Mouse (Mus musculus): ENCODE data around the gene Txndc11. TPM values are rescaled to one million over a fixed set of nuclear protein-coding genes. Genes with fewer than 3 reads are reported as not detected.
A peak's percentile ranks its signal among the peaks of the same experiment; 100 is the strongest.

Gene Txndc11
- polyA plus RNA-seq, 1 experiment from 2014 or later: 34.6 TPM

DNA sequence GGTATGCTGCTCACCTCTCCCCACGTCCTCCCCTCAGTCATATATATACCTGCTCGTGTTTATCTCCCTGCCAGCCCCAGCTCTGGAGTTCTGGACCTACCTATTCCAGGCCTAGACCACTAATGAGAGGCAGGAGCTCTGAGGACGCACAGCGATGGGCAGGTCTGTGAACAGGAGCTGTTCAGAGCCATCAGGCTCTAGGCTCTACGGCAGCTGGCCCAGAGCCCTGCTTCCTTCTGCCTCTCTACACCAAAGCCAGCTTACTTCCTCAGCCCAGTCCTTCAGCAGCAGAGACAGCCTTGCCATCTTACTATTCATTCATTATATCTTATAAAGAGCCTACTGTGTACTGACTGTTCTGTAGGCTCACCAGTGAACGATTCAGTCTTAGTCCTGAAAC lies 69.7 kb downstream of the Txndc11 start:
- no peak for ATAC-seq (ENCODE audit: low FRiP score, low TSS enrichment)
- Histone ChIP-seq H3K36me3 (ENCODE audit: control insufficient read depth, insufficient read depth, low read length) (no peaks in the 10 kb centered on the region), H3K4me2 (ENCODE audit: low read length) (peak overlapping the region; percentile 96; the same call in 1 of the 2 replicates)

DNA sequence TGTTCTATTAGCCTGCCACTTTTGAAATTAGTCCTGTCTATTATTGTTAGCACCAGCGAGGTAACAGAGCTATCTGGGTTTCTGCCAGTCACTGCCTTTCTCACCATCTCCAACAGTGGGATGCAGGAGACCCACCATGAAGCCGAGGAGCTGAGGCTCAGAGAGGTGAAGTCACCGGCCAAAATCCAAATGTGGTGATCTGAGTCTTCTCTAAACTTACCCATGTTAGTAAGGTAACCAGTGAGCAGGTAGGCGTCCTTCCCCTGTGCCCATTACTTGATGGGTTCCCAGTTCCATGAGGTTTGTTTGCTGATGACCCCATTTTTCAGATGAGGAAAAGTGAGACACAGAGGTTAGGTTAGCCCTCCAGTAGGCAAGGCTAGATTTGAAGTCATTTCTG lies 70.1 kb downstream of the Txndc11 start:
- Histone ChIP-seq H3K27me3 (ENCODE audit: control insufficient read depth, insufficient read depth, low read length) (no peaks in the 10 kb centered on the region), H3K4me2 (ENCODE audit: low read length) (no peak overlapping the region), H3K27ac (replicated peaks; ENCODE audit: low read depth, low read length) (no peak overlapping the region), H3K4me3 (replicated peaks; ENCODE audit: low read depth, low read length) (no peak overlapping the region), H3K9ac (replicated peaks; ENCODE audit: low read length) (no peak overlapping the region), H3K36me3 (ENCODE audit: control insufficient read depth, insufficient read depth, low read length) (no peaks in the 10 kb centered on the region), H3K4me1 (ENCODE audit: control insufficient read depth, insufficient read depth, low read length) (peaks cover 43% of the 10 kb centered on the region), H3K9me3 (ENCODE audit: control insufficient read depth, low read length) (no peaks in the 10 kb centered on the region)
- ATAC-seq (ENCODE audit: low FRiP score, low TSS enrichment) (no peak), DNase-seq (no peak)
- 92% methylated on average over 4 of the region's 4 CpGs for WGBS

More for the DNA sequence above, 69.7 kb downstream of the Txndc11 start:
- H3K4me1 ChIP-seq (ENCODE audit: control insufficient read depth, insufficient read depth, low read length): peaks cover 47% of the 10 kb centered on the region
- H3K9me3 ChIP-seq (ENCODE audit: control insufficient read depth, low read length): no peaks in the 10 kb centered on the region
- H3K9ac ChIP-seq (replicated peaks; ENCODE audit: low read length): no peak overlapping the region
- no peak overlapping the region for H3K4me3 ChIP-seq (replicated peaks; ENCODE audit: low read depth, low read length)
- 88% methylated on average over 6 of the region's 6 CpGs for WGBS
- no peaks in the 10 kb centered on the region for H3K27me3 ChIP-seq (ENCODE audit: control insufficient read depth, insufficient read depth, low read length)
- no peak overlapping the region for H3K27ac ChIP-seq (replicated peaks; ENCODE audit: low read depth, low read length)
- no peak for DNase-seq

DNA sequence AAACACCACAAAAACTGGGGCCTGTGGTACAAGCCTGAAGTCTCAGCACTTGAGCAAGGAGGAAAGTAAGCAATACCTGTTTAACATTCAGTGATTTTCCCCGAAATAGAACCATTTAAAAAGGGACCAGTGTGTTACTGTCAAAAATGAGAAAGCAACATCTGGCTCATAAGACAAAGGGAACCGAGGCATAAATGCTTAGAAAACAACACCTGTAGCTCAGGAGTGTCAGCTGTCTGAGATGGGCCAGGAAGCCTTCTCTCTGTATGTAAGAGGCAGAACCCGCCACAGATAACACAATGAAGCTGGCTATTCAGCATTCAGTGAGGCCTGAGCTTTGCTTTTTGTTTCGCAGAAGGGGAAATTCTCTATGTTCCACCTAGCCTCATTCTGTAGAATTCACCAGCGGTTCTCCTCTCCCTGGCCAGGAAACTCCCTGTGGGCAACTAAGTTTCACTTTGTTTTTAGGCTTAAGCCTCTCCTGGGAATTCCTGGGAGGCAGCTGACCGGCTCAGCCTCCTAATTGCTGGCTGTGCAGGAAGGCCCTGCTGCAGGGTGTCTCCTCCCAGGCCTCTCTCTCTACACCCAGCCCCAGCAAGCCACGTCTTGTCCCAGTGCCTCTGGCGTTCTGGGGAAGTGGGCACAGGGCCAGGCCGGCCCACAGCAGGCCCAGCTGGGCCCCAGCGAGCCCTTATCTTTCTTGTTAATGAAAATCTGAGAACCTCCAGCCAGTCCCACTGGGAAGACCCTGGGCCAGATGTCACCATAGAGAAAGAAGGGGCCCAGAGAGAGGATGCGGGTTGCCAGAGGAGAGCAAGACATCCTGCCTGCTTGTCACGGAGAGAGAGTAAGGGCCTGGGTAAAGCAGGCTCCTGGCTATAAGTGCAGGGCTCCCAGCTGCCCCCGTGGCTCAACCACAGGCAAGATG lies 71.4 kb downstream of the Txndc11 start:
- Histone ChIP-seq H3K4me1 (ENCODE audit: control insufficient read depth, insufficient read depth, low read length) (peaks cover 30% of the 10 kb centered on the region), H3K36me3 (ENCODE audit: control insufficient read depth, insufficient read depth, low read length) (no peaks in the 10 kb centered on the region), H3K9me3 (ENCODE audit: control insufficient read depth, low read length) (no peaks in the 10 kb centered on the region), H3K27ac (replicated peaks; ENCODE audit: low read depth, low read length) (peak overlapping the region; percentile 71), H3K4me2 (ENCODE audit: low read length) (no peak overlapping the region; the same call in 1 of the 2 replicates), H3K9ac (replicated peaks; ENCODE audit: low read length) (no peak overlapping the region), H3K4me3 (replicated peaks; ENCODE audit: low read depth, low read length) (no peak overlapping the region), H3K27me3 (ENCODE audit: control insufficient read depth, insufficient read depth, low read length) (no peaks in the 10 kb centered on the region)
- ATAC-seq (ENCODE audit: low FRiP score, low TSS enrichment) (no peak), DNase-seq (peak; percentile 73)
- 14% methylated on average over 13 of the region's 13 CpGs for WGBS

DNA sequence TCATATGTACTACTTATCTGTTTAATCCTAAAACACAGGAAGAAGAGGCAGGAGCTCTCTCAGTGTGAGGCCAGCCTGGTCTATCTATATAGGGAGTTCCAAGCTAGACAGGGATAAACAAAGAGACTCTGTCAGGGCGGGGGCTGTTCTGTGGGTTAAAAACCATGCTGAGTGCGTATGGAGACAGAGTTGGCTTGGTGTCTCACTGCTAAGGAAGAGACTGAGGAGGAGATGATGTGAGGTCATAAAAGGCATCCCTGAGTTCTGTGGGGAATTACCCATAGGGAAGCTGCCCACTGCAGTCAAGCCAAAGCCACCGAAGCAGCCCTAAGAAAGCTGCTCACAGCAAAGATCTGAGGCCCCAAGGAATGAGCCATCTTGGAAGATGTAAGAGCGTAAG lies 73.8 kb downstream of the Txndc11 start, which contains the start of gene Snn:
Snn (plus strand) TSS at position 301 of the 400 bp plus-strand sequence.
- 85% methylated on average over 4 of the region's 4 CpGs for WGBS
- no peaks in the 10 kb centered on the region for H3K9me3 ChIP-seq (ENCODE audit: control insufficient read depth, low read length)
- H3K27ac ChIP-seq (replicated peaks; ENCODE audit: low read depth, low read length): no peak within 1 kb of the TSS
- ATAC-seq (ENCODE audit: low FRiP score, low TSS enrichment) (no peak), DNase-seq (no peak)
- no peak within 1 kb of the TSS for H3K9ac ChIP-seq (replicated peaks; ENCODE audit: low read length)
- peaks cover 21% of the 10 kb centered on the region for H3K4me1 ChIP-seq (ENCODE audit: control insufficient read depth, insufficient read depth, low read length)
- no peaks in the 10 kb centered on the region for H3K27me3 ChIP-seq (ENCODE audit: control insufficient read depth, insufficient read depth, low read length)
- no peak within 1 kb of the TSS for H3K4me3 ChIP-seq (replicated peaks; ENCODE audit: low read depth, low read length)
- no peak within 1 kb of the TSS for H3K4me2 ChIP-seq (ENCODE audit: low read length)
- H3K36me3 ChIP-seq (ENCODE audit: control insufficient read depth, insufficient read depth, low read length): no peaks in the 10 kb centered on the region

DNA sequence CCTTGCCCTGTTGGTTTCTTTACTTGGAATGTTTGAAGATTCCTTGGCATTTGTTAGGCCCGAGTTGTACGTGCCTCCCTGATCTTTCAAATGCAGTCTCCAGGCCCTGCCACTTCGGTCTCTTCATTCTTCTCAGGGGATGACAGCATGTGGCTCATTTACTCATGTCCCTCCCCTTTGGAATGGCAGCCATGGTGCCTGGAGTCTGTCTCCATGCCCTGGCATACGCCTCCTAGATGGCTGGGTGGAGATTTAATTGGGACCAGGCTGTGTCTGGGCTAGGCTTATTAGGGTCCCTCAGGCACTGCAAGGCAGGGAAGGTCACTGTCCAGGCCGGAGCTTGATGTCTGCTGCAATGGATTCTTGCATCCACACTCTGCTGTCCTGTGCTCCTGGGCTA lies 78.5 kb downstream of the Txndc11 start:
- DNase-seq (no peak), ATAC-seq (ENCODE audit: low FRiP score, low TSS enrichment) (no peak)
- Histone ChIP-seq H3K36me3 (ENCODE audit: control insufficient read depth, insufficient read depth, low read length) (no peaks in the 10 kb centered on the region), H3K4me3 (replicated peaks; ENCODE audit: low read depth, low read length) (no peak overlapping the region), H3K4me1 (ENCODE audit: control insufficient read depth, insufficient read depth, low read length) (no peaks in the 10 kb centered on the region), H3K27me3 (ENCODE audit: control insufficient read depth, insufficient read depth, low read length) (no peaks in the 10 kb centered on the region), H3K4me2 (ENCODE audit: low read length) (no peak overlapping the region), H3K27ac (replicated peaks; ENCODE audit: low read depth, low read length) (no peak overlapping the region), H3K9ac (replicated peaks; ENCODE audit: low read length) (no peak overlapping the region), H3K9me3 (ENCODE audit: control insufficient read depth, low read length) (no peaks in the 10 kb centered on the region)
- WGBS: 75% methylated on average over 5 of the region's 5 CpGs

DNA sequence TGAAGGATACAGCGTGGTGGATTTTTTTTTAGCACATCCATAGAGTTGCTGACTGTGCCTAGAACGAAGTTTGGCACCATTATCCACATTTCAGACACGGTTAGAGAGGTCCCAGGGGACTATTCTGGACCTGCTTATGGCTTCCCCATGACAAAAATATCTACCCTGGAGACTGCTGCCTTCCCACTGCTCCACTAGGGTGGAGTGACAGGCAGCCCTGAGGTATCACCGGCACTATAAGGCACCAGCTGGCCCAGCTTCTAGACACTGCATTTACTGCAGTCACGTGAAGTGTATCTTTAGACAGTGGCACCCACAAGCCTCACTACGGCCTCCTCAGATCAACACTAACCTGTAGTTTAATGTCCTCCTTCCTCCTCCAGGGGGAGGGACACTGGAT lies 79.6 kb downstream of the Txndc11 start:
- ATAC-seq (ENCODE audit: low FRiP score, low TSS enrichment): no peak
- Histone ChIP-seq H3K4me1 (ENCODE audit: control insufficient read depth, insufficient read depth, low read length) (no peaks in the 10 kb centered on the region), H3K4me2 (ENCODE audit: low read length) (no peak overlapping the region), H3K4me3 (replicated peaks; ENCODE audit: low read depth, low read length) (no peak overlapping the region), H3K36me3 (ENCODE audit: control insufficient read depth, insufficient read depth, low read length) (no peaks in the 10 kb centered on the region), H3K9ac (replicated peaks; ENCODE audit: low read length) (no peak overlapping the region), H3K27me3 (ENCODE audit: control insufficient read depth, insufficient read depth, low read length) (no peaks in the 10 kb centered on the region), H3K9me3 (ENCODE audit: control insufficient read depth, low read length) (no peaks in the 10 kb centered on the region), H3K27ac (replicated peaks; ENCODE audit: low read depth, low read length) (no peak overlapping the region)
- no peak for DNase-seq
- WGBS: 88% methylated on average over 6 of the region's 6 CpGs

DNA sequence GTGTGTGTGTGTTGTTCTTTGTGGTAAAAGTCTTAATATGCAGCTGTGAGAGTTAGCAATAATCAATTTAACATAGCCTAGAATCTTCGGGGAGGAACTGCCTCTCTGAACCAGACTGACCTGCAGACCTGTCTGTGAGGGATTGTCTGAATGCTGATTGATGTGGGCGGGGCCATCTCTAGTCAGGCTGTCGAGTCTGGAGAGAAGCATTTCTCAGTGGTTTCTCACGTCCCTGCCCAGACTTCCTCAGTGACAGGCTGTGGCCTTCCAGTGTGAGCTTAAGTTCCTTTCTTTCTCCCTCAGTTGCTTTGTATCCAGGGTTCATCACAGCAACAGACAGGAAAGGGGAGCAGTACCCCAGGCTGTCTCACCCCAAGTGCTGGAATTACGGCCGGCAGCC lies 80.0 kb downstream of the Txndc11 start:
- no peak for DNase-seq
- Histone ChIP-seq H3K9me3 (ENCODE audit: control insufficient read depth, low read length) (no peaks in the 10 kb centered on the region), H3K27ac (replicated peaks; ENCODE audit: low read depth, low read length) (no peak overlapping the region), H3K9ac (replicated peaks; ENCODE audit: low read length) (no peak overlapping the region), H3K27me3 (ENCODE audit: control insufficient read depth, insufficient read depth, low read length) (no peaks in the 10 kb centered on the region), H3K4me3 (replicated peaks; ENCODE audit: low read depth, low read length) (no peak overlapping the region), H3K36me3 (ENCODE audit: control insufficient read depth, insufficient read depth, low read length) (no peaks in the 10 kb centered on the region), H3K4me2 (ENCODE audit: low read length) (no peak overlapping the region), H3K4me1 (ENCODE audit: control insufficient read depth, insufficient read depth, low read length) (no peaks in the 10 kb centered on the region)
- ATAC-seq (ENCODE audit: low FRiP score, low TSS enrichment): no peak
- WGBS: 65% methylated on average over 6 of the region's 6 CpGs

DNA sequence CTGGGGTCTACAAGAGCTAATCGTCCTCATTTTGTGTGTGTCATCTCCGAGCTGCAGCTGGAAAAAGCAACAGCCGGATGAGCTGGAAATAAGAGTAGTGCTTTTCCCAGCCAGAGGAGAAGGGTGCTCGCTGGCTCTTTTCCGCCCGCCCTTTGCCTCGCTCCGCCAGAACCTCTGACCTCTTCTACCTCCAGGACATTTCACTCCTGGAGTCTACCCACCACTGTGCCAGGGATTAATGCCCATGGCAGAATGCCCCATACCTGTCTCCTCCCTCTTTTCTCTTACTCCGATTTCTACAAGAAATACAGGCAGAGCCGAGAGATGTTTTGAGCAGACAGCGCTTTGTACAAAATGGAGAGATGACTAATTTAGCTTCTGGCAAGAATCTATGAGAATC lies 83.3 kb downstream of the Txndc11 start:
- Histone ChIP-seq H3K36me3 (ENCODE audit: control insufficient read depth, insufficient read depth, low read length) (no peaks in the 10 kb centered on the region), H3K9ac (replicated peaks; ENCODE audit: low read length) (no peak overlapping the region), H3K4me2 (ENCODE audit: low read length) (no peak overlapping the region), H3K4me3 (replicated peaks; ENCODE audit: low read depth, low read length) (no peak overlapping the region), H3K9me3 (ENCODE audit: control insufficient read depth, low read length) (no peaks in the 10 kb centered on the region), H3K27ac (replicated peaks; ENCODE audit: low read depth, low read length) (no peak overlapping the region), H3K4me1 (ENCODE audit: control insufficient read depth, insufficient read depth, low read length) (no peaks in the 10 kb centered on the region), H3K27me3 (ENCODE audit: control insufficient read depth, insufficient read depth, low read length) (no peaks in the 10 kb centered on the region)
- ATAC-seq (ENCODE audit: low FRiP score, low TSS enrichment) (no peak), DNase-seq (no peak)
- WGBS: 94% methylated on average over 11 of the region's 11 CpGs

DNA sequence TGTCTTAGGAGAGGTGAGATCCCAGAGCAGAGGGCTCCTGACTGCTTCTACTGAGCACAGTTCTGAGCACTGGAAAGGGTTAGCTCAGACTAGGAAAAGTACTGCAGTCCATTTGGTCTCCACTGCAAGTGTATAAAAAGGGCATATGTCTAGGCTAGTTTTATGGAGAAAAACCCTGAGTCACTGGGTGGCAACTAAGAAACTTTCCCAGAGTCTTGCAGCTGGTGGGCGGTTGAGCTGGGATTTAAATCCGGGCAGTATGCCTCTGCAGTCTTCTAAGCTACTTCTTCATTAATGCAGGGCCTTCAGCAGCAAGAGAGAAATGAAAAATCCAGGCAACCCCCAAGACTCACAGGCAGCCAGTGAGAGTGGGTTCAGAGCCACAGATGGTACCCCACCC lies 84.2 kb downstream of the Txndc11 start:
- Histone ChIP-seq H3K36me3 (ENCODE audit: control insufficient read depth, insufficient read depth, low read length) (no peaks in the 10 kb centered on the region), H3K27me3 (ENCODE audit: control insufficient read depth, insufficient read depth, low read length) (no peaks in the 10 kb centered on the region), H3K9ac (replicated peaks; ENCODE audit: low read length) (no peak overlapping the region), H3K4me3 (replicated peaks; ENCODE audit: low read depth, low read length) (no peak overlapping the region), H3K27ac (replicated peaks; ENCODE audit: low read depth, low read length) (no peak overlapping the region), H3K4me1 (ENCODE audit: control insufficient read depth, insufficient read depth, low read length) (no peaks in the 10 kb centered on the region), H3K9me3 (ENCODE audit: control insufficient read depth, low read length) (no peaks in the 10 kb centered on the region), H3K4me2 (ENCODE audit: low read length) (no peak overlapping the region)
- WGBS: 84% methylated on average over 2 of the region's 2 CpGs
- ATAC-seq (ENCODE audit: low FRiP score, low TSS enrichment) (no peak), DNase-seq (no peak)

Data from midbrain, embryonic 14.5 days (tissue).